Mouse (Mus musculus) right cerebral cortex, postnatal 36 days (tissue): ENCODE measurements around the gene C2cd6.

Experiments used
- DNase-seq, 2 experiments: peaks; one replicate each; pipeline ENCODE4 v3.0.0; 2022; ENCODE audit warnings: low spot score in 2 of 2, mixed read lengths in 1 of 2

The C2cd6 gene

GRCm38 (mm10) chr1:59094705-59095104 is at the start of gene C2cd6:
Gene C2cd6 (minus strand): TSS chr1:59094900.
- no peak for DNase-seq

- no peak for DNase-seq
These were observed 48.1 kb upstream of the C2cd6 start for GRCm38 (mm10) chr1:59142809-59143208.

GRCm38 (mm10) chr1:59134419-59134818 is 39.7 kb upstream of the C2cd6 start:
- DNase-seq: no peak

- DNase-seq: no peak
These were observed 34.2 kb upstream of the C2cd6 start for GRCm38 (mm10) chr1:59128879-59129278.

GRCm38 (mm10) chr1:59125558-59125957 is 30.9 kb upstream of the C2cd6 start:
- no peak for DNase-seq

- DNase-seq: peak; percentile 90 to 91
These were observed 25.2 kb upstream of the C2cd6 start, which contains the start of gene Tmem237 for GRCm38 (mm10) chr1:59119720-59120457. Gene Tmem237 (minus strand): TSS chr1:59120408.

GRCm38 (mm10) chr1:59110524-59110923 is 15.8 kb upstream of the C2cd6 start:
- no peak for DNase-seq

GRCm38 (mm10) chr1:59102071-59102470 is 7.4 kb upstream of the C2cd6 start:
- DNase-seq: no peak

- no peak for DNase-seq
These were observed 6.3 kb upstream of the C2cd6 start for GRCm38 (mm10) chr1:59101020-59101419.

- no peak for DNase-seq
These were observed 23.8 kb downstream of the C2cd6 start for GRCm38 (mm10) chr1:59070867-59071266.

- DNase-seq: peak in 1 of 2 experiments; percentile 1
These were observed 26.7 kb downstream of the C2cd6 start for GRCm38 (mm10) chr1:59067976-59068375.

- no peak for DNase-seq
These were observed 31.0 kb downstream of the C2cd6 start for GRCm38 (mm10) chr1:59063697-59064096.

GRCm38 (mm10) chr1:59056955-59057354 is 37.7 kb downstream of the C2cd6 start:
- DNase-seq: no peak

- DNase-seq: no peak
These were observed 43.4 kb downstream of the C2cd6 start for GRCm38 (mm10) chr1:59051306-59051705.

GRCm38 (mm10) chr1:59037723-59038122 is 57.0 kb downstream of the C2cd6 start:
- DNase-seq: no peak

- no peak for DNase-seq
These were observed 73.1 kb downstream of the C2cd6 start for GRCm38 (mm10) chr1:59021556-59021955.

GRCm38 (mm10) chr1:59009250-59009649 is 85.5 kb downstream of the C2cd6 start:
- DNase-seq: no peak
